Mouse (Mus musculus): ENCODE measurements at regions not wholly inside any gene's neighbourhood (a gene's known extent, or its start where the extent isn't known, plus 50 kb on each side); places are given as distances from the start of the nearest gene placed in this dataset.

- TF ChIP-seq CTCF (IDR thresholded peaks at IDR 0.05; ENCODE audit: low read depth) (no peak), EP300 (optimal IDR thresholded peaks at IDR 0.05) (no peak)
Measured at GRCm38 (mm10) chr6:148554463-148554862, 110.3 kb upstream of the Tmtc1 start.

Measured in stomach, postnatal 0 days (tissue).